Mouse (Mus musculus) liver, adult 2 months (tissue): ENCODE measurements at regions not wholly inside any gene's neighbourhood (a gene's known extent, or its start where the extent isn't known, plus 50 kb on each side); places are given as distances from the start of the nearest gene placed in this dataset.

Experiments
- CTCF ChIP-seq: fragments of 200-500 bp; IDR thresholded peaks from 2 replicates; pipeline ENCODE4 v1.5.1; 2011; ENCODE audit warnings: low read depth, low read length, control low read depth
- POLR2A ChIP-seq: fragments of 200-500 bp; IDR thresholded peaks from 2 replicates; pipeline ENCODE4 v1.6.1; 2011; ENCODE audit warnings: low read length, control low read depth; ENCODE audit not compliant: insufficient read depth; ENCODE audit errors: extremely low read depth

DNA sequence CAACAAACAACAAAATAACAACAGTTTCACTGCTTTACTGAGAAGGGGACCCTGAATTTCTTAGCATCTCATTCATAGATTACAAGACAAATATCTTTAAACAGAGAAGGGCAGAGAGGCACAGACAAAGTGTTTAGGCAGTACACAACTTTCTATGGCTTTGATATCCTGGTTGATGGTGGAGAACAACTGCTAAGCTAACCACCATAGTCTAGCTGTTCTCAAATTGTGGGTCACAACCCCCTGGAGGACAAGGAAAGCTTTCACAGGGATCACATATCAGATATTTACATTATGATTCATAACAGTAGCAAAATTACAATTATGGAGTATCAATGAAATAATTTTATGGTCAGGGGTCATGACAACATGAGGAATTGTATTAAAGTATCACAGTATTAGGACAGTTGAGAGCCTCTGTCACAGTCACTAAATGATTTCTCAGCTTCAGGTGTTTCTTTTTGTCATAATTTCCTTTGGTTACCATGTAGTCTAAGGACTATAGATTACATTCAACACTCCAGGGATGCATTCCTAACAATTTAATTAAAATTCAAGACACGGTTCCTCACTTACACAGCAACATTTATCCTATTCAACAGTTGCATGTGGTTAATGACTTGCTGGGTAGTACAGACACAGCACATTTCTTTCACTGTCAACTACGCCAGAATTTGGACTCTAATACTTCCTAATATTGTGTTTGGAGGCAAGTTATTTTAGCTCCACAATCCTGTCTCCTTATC is 183.8 kb upstream of the Fmr1 start:
- TF ChIP-seq CTCF (no peak), POLR2A (no peak)
